Mouse (Mus musculus): Measurements from ENCODE around the gene Car12. TPM values are rescaled to one million over a fixed set of nuclear protein-coding genes. Genes with fewer than 3 reads are reported as not detected.
A peak's percentile ranks its signal among the peaks of the same experiment; 100 is the strongest.
"Not testable (repeated sequence)": the region's sequence is repeated elsewhere in the genome, so short reads cannot be mapped to it uniquely, and the experiment has no call there.

The Car12 gene
- polyA plus RNA-seq, 1 experiment from 2014 or later: 0.17 TPM

DNA sequence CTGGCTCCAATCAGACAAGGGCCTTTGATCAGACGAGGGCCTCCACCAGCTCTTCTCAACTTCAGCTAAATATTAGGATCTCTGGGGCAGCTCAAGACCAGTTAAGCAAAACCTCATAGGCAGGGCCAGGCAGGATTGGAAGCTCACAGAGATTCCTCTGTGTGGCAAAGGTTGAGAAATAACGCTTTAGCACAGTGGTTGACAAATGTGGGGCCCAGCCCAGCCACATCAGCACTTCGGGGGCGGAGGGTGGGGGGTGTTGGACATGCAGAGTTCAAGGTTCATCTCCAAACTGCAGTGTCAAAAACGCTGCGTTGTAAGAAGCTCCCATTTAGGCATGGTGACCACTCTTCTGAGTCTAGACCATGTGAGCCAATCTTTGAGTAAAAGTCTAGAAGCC lies 21.1 kb downstream of the Car12 start:
- no peaks in the 10 kb centered on the region for H3K27me3 ChIP-seq
- H3K4me1 ChIP-seq (replicated peaks): no peaks in the 10 kb centered on the region
- no peak overlapping the region for H3K4me3 ChIP-seq (replicated peaks)
- H3K4me2 ChIP-seq: no peak overlapping the region
- DNase-seq (no peak), ATAC-seq (ENCODE audit: low read depth) (no peak)
- no peaks in the 10 kb centered on the region for H3K36me3 ChIP-seq
- H3K9me3 ChIP-seq (replicated peaks): no peaks in the 10 kb centered on the region
- WGBS (ENCODE audit: insufficient replicate concordance): 55% methylated on average over 6 of the region's 6 CpGs
- no peak overlapping the region for H3K27ac ChIP-seq
- H3K9ac ChIP-seq: no peak overlapping the region

DNA sequence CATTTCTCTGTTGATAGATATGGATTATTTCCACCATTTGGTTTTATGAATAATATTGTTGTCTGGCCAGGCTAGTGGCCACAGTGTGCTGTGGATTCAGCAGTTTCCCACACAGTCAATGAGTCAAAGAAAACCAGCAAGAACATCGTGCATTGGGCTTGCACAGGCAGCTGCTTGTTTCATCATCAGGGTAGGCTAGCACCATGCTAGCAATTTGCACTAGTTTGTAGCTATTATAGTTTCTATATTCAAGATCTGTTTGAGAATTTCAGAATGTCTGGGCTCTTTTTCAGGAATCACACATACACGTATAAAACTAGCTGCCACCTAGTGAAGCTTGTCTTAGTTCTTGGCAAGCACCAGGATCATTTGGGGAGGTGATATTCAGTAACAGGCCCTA lies 21.6 kb downstream of the Car12 start:
- ATAC-seq (ENCODE audit: low read depth) (no peak), DNase-seq (no peak)
- Histone ChIP-seq H3K9ac (no peak overlapping the region), H3K4me3 (replicated peaks) (no peak overlapping the region), H3K27ac (no peak overlapping the region), H3K4me2 (no peak overlapping the region), H3K9me3 (replicated peaks) (no peaks in the 10 kb centered on the region), H3K4me1 (replicated peaks) (no peaks in the 10 kb centered on the region), H3K36me3 (no peaks in the 10 kb centered on the region), H3K27me3 (no peaks in the 10 kb centered on the region)
- 61% methylated on average over 2 of the region's 2 CpGs for WGBS (ENCODE audit: insufficient replicate concordance)

DNA sequence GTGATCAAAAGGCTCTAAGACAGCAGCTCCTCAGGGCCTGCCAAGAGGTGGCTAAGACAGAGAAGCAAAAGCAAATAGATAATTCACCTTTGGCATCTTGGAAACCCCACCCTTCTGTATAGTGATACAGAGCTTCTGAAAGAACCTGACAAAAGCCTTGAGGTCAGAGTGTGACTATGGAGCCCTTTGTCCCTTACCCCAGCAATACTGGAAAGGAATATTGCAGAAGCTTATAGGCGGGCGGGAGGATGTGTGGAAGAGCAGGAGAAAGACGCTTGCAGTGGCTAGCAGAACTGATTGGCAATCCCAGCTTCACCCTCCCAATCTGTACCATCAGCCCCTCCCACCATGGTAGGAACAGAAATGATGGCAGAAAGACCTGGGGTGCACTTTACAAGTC lies 22.5 kb downstream of the Car12 start:
- Histone ChIP-seq H3K4me1 (replicated peaks) (no peaks in the 10 kb centered on the region), H3K27ac (no peak overlapping the region), H3K4me3 (replicated peaks) (no peak overlapping the region), H3K36me3 (no peaks in the 10 kb centered on the region), H3K4me2 (no peak overlapping the region), H3K9ac (no peak overlapping the region), H3K27me3 (no peaks in the 10 kb centered on the region), H3K9me3 (replicated peaks) (no peaks in the 10 kb centered on the region)
- DNase-seq (no peak), ATAC-seq (ENCODE audit: low read depth) (no peak)
- WGBS (ENCODE audit: insufficient replicate concordance): 59% methylated on average over 3 of the region's 3 CpGs

DNA sequence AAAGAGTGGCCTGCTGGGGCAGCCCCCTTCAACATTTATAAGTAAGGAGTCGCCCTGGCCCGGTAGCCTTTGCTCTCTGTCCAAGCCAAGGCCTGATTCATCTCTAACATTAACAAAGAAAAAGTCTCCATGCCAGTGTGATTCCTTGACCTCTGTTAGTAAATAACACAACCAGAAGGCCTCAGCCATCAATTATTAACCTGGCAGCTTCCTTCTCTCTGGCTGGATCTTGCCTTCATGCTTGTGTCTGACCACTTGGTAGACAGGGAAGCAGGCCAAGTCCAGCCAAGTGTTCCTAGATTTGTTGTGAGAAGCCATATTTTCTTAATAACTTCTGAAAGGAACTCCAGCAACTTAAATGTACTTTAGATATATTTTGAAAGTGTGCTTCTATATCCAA lies 23.1 kb downstream of the Car12 start:
- Histone ChIP-seq H3K4me3 (replicated peaks) (no peak overlapping the region), H3K9ac (no peak overlapping the region), H3K4me1 (replicated peaks) (no peaks in the 10 kb centered on the region), H3K4me2 (no peak overlapping the region), H3K27me3 (no peaks in the 10 kb centered on the region), H3K9me3 (replicated peaks) (no peaks in the 10 kb centered on the region), H3K36me3 (no peaks in the 10 kb centered on the region), H3K27ac (no peak overlapping the region)
- DNase-seq: no peak
- no peak for ATAC-seq (ENCODE audit: low read depth)
- WGBS (ENCODE audit: insufficient replicate concordance): 76% methylated on average over 2 of the region's 2 CpGs

DNA sequence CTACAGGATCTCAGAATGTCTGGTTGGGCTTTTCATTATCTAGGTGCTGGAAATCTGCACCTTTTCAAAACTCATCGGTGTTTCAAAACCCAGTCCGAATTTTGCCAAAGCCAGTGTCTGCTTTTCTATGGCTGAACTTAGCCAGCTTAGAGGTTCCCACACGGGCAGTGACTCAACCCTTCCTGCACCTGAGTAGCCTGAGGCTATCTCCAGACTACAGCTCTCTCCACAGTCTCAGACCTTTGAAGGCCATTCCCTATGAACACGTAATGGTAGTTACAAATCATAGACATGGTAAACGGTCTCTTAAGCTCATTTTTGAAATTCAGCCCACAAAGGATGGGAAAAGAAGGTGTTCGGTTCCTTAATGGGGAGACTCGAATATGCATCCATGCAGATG lies 26.0 kb downstream of the Car12 start:
- Histone ChIP-seq H3K4me3 (replicated peaks) (no peak overlapping the region), H3K9me3 (replicated peaks) (no peaks in the 10 kb centered on the region), H3K27me3 (no peaks in the 10 kb centered on the region), H3K27ac (no peak overlapping the region), H3K4me2 (no peak overlapping the region), H3K36me3 (no peaks in the 10 kb centered on the region), H3K4me1 (replicated peaks) (no peaks in the 10 kb centered on the region), H3K9ac (no peak overlapping the region)
- 63% methylated on average over 7 of the region's 7 CpGs for WGBS (ENCODE audit: insufficient replicate concordance)
- ATAC-seq (ENCODE audit: low read depth) (no peak), DNase-seq (no peak)

DNA sequence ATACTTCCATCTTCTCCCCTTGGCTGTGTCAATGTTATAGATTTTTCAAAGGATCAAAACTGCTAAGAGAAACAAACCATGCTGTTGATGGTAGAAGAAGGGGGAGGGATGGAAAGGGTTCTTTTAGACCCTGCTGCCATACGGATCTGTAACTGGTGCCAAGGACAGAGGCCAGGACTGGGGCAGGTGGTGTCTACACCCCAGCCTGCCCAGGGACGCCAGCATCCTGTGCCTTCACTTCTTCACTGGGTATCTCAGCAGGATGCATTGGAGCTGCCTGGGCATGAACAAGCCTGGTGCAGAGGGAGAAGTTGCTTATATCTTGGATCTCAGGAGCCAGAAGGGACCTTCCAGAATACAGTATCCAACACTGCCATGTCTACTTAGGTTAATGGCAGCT lies 31.0 kb downstream of the Car12 start:
- H3K9ac ChIP-seq: no peak overlapping the region
- 60% methylated on average over 2 of the region's 2 CpGs for WGBS (ENCODE audit: insufficient replicate concordance)
- H3K9me3 ChIP-seq (replicated peaks): no peaks in the 10 kb centered on the region
- no peak overlapping the region for H3K4me2 ChIP-seq
- no peaks in the 10 kb centered on the region for H3K4me1 ChIP-seq (replicated peaks)
- no peak overlapping the region for H3K4me3 ChIP-seq (replicated peaks)
- H3K27ac ChIP-seq: no peak overlapping the region
- H3K27me3 ChIP-seq: no peaks in the 10 kb centered on the region
- ATAC-seq (ENCODE audit: low read depth) (no peak), DNase-seq (no peak)
- no peaks in the 10 kb centered on the region for H3K36me3 ChIP-seq

DNA sequence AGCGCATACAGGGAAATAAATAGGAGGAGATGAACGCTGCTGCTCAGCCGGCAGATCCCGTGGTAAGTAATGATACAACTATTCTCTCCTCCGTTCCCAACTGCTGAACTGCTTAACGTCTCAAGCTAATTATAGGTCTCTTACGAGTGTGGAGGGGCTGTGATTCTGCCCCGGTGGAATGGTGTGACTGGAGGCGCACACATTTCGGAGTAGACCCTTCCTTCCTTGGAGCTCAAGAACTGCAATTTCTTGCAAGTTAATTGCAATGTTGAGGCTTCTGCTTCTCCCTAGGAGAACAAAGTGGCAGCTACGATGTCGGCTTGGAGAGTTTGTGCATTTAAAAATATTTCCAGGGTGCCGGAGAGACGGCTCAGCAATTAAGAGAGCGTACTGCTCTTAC lies 34.9 kb downstream of the Car12 start:
- WGBS (ENCODE audit: insufficient replicate concordance): 76% methylated on average over 15 of the region's 15 CpGs
- H3K4me1 ChIP-seq (replicated peaks): no peaks in the 10 kb centered on the region
- ATAC-seq (ENCODE audit: low read depth) (no peak), DNase-seq (no peak)
- no peak overlapping the region for H3K4me2 ChIP-seq
- no peak overlapping the region for H3K9ac ChIP-seq
- H3K9me3 ChIP-seq (replicated peaks): no peaks in the 10 kb centered on the region
- no peak overlapping the region for H3K4me3 ChIP-seq (replicated peaks)
- no peak overlapping the region for H3K27ac ChIP-seq
- no peaks in the 10 kb centered on the region for H3K36me3 ChIP-seq
- H3K27me3 ChIP-seq: no peaks in the 10 kb centered on the region

DNA sequence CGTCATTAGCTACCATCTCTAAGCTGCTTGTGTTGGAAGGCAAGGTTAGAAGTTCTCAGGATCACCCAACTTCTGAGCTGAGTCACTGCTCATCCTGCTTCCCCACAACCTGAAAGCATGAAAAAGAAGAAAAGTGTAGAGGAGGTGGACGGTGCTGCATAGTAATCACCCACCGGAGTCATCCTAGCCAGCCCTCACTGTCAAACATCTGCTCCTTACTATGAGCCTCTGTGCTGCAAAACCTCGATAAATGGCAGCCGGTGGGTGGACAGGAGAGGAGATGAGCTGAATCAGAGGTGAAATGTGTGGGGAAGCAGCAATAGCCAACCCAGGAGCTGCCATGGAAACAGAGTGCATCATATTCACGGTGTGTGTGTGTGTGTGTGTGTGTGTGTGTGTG lies 39.4 kb downstream of the Car12 start:
- no peak for ATAC-seq (ENCODE audit: low read depth)
- no peaks in the 10 kb centered on the region for H3K36me3 ChIP-seq
- H3K9ac ChIP-seq: no peak overlapping the region
- no peaks in the 10 kb centered on the region for H3K9me3 ChIP-seq (replicated peaks)
- no peak overlapping the region for H3K4me3 ChIP-seq (replicated peaks)
- H3K4me1 ChIP-seq (replicated peaks): no peaks in the 10 kb centered on the region
- H3K4me2 ChIP-seq: no peak overlapping the region
- no peak overlapping the region for H3K27ac ChIP-seq
- 58% methylated on average over 6 of the region's 6 CpGs for WGBS (ENCODE audit: insufficient replicate concordance)
- DNase-seq: no peak
- no peaks in the 10 kb centered on the region for H3K27me3 ChIP-seq

DNA sequence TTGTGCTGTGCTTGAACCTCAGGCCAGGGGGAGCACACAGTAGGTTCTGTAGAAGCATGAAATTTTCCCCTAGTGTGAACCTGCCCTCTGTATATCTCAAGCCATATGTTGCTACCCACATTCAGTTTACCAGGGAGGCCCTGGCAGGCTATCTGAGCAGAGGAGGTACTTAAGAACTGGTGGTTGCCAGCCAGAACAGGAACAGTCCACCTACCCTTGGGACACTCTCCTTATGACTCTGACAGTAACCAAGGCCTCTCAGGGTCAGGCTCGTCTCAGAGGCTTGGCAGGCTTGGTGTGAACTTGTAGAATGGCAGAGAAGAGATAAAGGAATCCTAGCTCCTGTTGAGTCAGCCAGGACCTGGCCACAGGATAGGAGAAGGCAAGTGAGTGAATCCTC lies 47.5 kb downstream of the Car12 start:
- H3K36me3 ChIP-seq: no peaks in the 10 kb centered on the region
- no peak overlapping the region for H3K4me2 ChIP-seq
- H3K4me1 ChIP-seq (replicated peaks): no peaks in the 10 kb centered on the region
- no peak for DNase-seq
- ATAC-seq (ENCODE audit: low read depth): no peak
- H3K27me3 ChIP-seq: no peaks in the 10 kb centered on the region
- H3K9me3 ChIP-seq (replicated peaks): no peaks in the 10 kb centered on the region
- H3K9ac ChIP-seq: no peak overlapping the region
- WGBS (ENCODE audit: insufficient replicate concordance): 29% methylated on average over 1 of the region's 1 CpGs
- no peak overlapping the region for H3K27ac ChIP-seq
- no peak overlapping the region for H3K4me3 ChIP-seq (replicated peaks)

DNA sequence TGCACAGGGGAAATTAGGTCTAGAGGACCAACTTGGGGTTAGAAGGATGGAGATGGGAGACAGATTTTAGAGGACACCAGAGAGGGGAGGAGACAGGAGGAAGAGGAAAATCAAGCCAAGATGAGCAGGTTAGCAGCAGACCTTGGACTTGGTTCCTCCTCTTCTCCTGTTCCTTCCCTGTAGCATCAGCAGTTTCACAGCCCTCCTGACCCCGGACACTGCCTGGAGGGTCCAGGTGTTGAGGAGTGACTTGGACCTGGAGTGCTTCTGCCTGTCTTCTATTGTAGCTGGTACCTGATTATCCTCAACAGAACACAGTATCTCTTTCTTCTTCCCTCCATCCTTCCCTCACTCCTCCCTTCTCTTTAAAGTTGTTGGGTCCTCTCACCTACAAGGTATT lies 55.2 kb downstream of the Car12 start:
- no peak for ATAC-seq (ENCODE audit: low read depth)
- no peaks in the 10 kb centered on the region for H3K36me3 ChIP-seq
- H3K4me2 ChIP-seq: no peak overlapping the region
- H3K9ac ChIP-seq: no peak overlapping the region
- H3K4me1 ChIP-seq (replicated peaks): no peaks in the 10 kb centered on the region
- H3K27me3 ChIP-seq: 0 out of 2 replicates have a peak, but pooled peaks cover 2% of the 10 kb centered on the region
- DNase-seq: no peak
- no peak overlapping the region for H3K4me3 ChIP-seq (replicated peaks)
- H3K9me3 ChIP-seq (replicated peaks): no peaks in the 10 kb centered on the region
- no peak overlapping the region for H3K27ac ChIP-seq
- WGBS (ENCODE audit: insufficient replicate concordance): 63% methylated on average over 1 of the region's 1 CpGs

DNA sequence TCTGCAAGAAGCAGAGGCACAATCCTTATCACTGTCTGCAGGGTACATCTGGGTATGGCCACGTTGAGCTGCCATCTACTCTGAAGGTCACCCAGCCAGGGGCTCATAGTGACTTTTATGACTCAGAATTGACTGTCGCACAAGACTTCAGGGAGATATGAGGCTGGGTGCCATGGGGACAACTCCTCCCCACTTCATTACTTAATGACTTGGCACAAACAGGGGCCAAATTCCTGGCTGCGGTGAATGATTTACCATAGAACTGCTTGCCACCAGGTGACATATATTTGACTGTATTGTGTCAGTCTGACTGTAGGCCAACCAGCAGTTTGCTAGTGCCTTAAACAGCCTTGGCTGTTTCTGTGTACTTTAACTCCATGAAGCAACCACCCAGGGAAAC lies 55.8 kb downstream of the Car12 start:
- peak; percentile 48 for ATAC-seq (ENCODE audit: low read depth)
- Histone ChIP-seq H3K4me3 (replicated peaks) (no peak overlapping the region), H3K9ac (no peak overlapping the region), H3K4me1 (replicated peaks) (no peaks in the 10 kb centered on the region), H3K27me3 (0 out of 2 replicates have a peak, but pooled peaks cover 2% of the 10 kb centered on the region), H3K27ac (no peak overlapping the region), H3K9me3 (replicated peaks) (no peaks in the 10 kb centered on the region), H3K4me2 (no peak overlapping the region), H3K36me3 (no peaks in the 10 kb centered on the region)
- DNase-seq: no peak
- 51% methylated on average over 3 of the region's 3 CpGs for WGBS (ENCODE audit: insufficient replicate concordance)

DNA sequence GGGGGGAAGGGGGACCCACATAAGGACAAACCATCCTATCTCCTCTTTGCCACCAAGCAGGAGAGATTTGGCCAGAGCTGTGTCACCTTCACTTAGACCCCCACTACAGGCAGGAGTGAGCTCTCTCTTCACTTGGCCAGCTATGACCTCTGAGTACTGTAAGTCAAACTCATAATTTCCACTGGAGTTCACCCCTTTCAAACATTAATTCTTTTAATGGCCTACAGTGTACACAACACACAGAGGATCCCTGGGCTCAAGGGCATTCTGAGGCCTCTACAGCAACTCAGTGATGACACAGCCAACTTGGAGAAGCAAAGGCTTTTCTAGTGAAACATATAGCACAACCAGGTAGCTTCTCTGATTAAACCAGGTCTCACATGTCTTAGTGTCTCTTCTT lies 57.2 kb downstream of the Car12 start:
- Histone ChIP-seq H3K27me3 (0 out of 2 replicates have a peak, but pooled peaks cover 2% of the 10 kb centered on the region), H3K27ac (no peak overlapping the region), H3K9ac (no peak overlapping the region), H3K4me1 (replicated peaks) (no peaks in the 10 kb centered on the region), H3K4me2 (no peak overlapping the region), H3K9me3 (replicated peaks) (no peaks in the 10 kb centered on the region), H3K4me3 (replicated peaks) (no peak overlapping the region), H3K36me3 (no peaks in the 10 kb centered on the region)
- DNase-seq (no peak), ATAC-seq (ENCODE audit: low read depth) (no peak)

DNA sequence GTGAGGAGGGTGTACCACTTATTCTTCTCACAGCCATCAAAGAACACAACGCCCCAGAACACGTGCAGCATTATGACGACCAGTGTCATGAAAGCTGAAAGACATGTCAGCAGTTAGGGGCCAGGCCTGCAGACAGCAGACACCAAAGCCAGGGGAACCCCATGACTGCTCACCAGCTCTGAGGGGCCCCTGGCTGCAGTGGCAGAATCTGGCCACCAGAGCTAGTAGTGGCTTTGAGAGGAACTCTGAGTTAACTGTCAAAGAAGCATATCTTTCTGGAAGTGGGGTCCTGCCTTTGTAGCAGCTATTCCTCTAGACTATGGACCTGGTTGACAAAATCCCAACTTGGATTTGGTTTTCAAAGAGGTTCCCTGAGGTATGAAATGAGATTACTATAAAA lies 71.1 kb downstream of the Car12 start:
- not testable (repeated sequence) for H3K9me3 ChIP-seq (replicated peaks); H3K36me3 ChIP-seq
- 68% methylated on average over 2 of the region's 3 CpGs for WGBS (ENCODE audit: insufficient replicate concordance)

More for the DNA sequence above, 71.1 kb downstream of the Car12 start:
- not testable (repeated sequence) for H3K4me3 ChIP-seq (replicated peaks); H3K27me3 ChIP-seq; H3K4me1 ChIP-seq (replicated peaks); H3K4me2 ChIP-seq; H3K27ac ChIP-seq; H3K9ac ChIP-seq; ATAC-seq (ENCODE audit: low read depth); DNase-seq

Measured in liver, embryonic 13.5 days (tissue).